Mouse (Mus musculus): ENCODE measurements at regions not wholly inside any gene's neighbourhood (a gene's known extent, or its start where the extent isn't known, plus 50 kb on each side); places are given as distances from the start of the nearest gene placed in this dataset.
"Not testable (repeated sequence)": the region's sequence is repeated elsewhere in the genome, so short reads cannot be mapped to it uniquely, and the experiment has no call there.

DNA sequence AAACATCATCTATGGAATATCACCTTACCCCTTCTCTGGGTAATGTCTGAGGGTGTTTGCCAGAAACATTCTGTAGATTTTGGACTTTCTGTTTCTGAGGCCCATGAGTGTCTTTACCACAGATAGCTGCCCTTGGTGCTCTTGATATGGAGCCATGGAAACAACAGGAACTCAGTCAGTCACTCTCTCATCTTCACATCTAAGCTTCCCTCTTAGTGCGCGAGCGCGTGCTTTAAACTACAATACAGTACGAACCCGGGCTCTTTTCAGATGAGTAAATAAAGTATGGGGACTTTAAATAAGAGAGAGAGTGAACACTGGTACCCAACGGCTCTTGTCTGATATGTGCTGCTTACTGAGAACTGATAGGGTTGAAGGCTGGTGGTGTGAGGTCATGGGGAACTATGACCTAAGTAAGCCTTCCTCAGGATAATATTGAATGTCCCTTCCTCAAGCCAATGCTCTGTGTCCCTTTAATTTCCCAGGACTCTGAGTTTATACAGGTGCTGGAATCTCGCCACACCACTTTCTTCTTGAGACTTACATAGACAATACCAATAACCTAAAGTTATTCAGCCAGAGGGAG lies 284.5 kb upstream of the Stxbp5 start:
- Histone ChIP-seq H3K4me2 (ENCODE audit: low read depth) (no peak overlapping the region), H3K27ac (ENCODE audit: low read depth, low read length) (no peak overlapping the region), H3K9ac (no peak overlapping the region), H3K9me3 (ENCODE audit: low read length) (no peaks in the 10 kb centered on the region), H3K36me3 (ENCODE audit: insufficient read depth) (no peaks in the 10 kb centered on the region), H3K4me3 (ENCODE audit: low read depth, low read length) (no peak overlapping the region), H3K27me3 (ENCODE audit: insufficient read depth, low read length) (no peaks in the 10 kb centered on the region), H3K4me1 (ENCODE audit: insufficient read depth) (no peaks in the 10 kb centered on the region)
- DNase-seq (no peak), ATAC-seq (no peak)
- 92% methylated on average over 8 of the region's 8 CpGs for WGBS
- no peak for TF ChIP-seq CTCF (IDR thresholded peaks at IDR 0.05; ENCODE audit: low read depth)

DNA sequence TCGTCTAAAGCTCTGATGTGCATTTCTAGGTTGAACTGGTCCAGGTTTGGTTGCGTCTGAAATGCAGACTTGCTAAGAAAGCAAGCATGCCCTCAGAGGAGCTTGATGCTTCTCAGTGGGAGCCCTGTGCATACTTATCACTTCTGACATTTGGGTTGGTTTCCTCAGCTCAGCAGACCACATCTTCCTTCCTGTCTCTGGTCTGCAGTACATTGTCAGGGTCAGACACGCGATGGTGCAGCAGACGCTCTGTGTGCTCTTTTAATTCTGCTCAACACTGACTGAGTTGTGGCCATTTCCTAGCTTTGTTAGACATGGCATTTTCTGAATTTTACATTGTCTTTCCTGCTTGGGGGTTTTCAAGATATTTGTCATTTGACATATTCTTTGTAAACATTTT lies 283.5 kb upstream of the Stxbp5 start:
- H3K9me3 ChIP-seq (ENCODE audit: low read length): no peaks in the 10 kb centered on the region
- no peak overlapping the region for H3K27ac ChIP-seq (ENCODE audit: low read depth, low read length)
- no peak for ATAC-seq
- H3K36me3 ChIP-seq (ENCODE audit: insufficient read depth): no peaks in the 10 kb centered on the region
- no peak overlapping the region for H3K4me3 ChIP-seq (ENCODE audit: low read depth, low read length)
- no peak overlapping the region for H3K4me2 ChIP-seq (ENCODE audit: low read depth)
- WGBS: 84% methylated on average over 5 of the region's 5 CpGs
- no peaks in the 10 kb centered on the region for H3K27me3 ChIP-seq (ENCODE audit: insufficient read depth, low read length)
- H3K4me1 ChIP-seq (ENCODE audit: insufficient read depth): no peaks in the 10 kb centered on the region
- H3K9ac ChIP-seq: no peak overlapping the region
- TF ChIP-seq CTCF (IDR thresholded peaks at IDR 0.05; ENCODE audit: low read depth): no peak
- no peak for DNase-seq

GRCm38 (mm10) chr10:10177037-10177436 lies 276.2 kb upstream of the Stxbp5 start:
- H3K4me3 ChIP-seq (ENCODE audit: low read depth, low read length); ATAC-seq; H3K36me3 ChIP-seq (ENCODE audit: insufficient read depth); H3K27ac ChIP-seq (ENCODE audit: low read depth, low read length); H3K4me1 ChIP-seq (ENCODE audit: insufficient read depth); H3K9ac ChIP-seq; H3K9me3 ChIP-seq (ENCODE audit: low read length); DNase-seq; H3K4me2 ChIP-seq (ENCODE audit: low read depth); H3K27me3 ChIP-seq (ENCODE audit: insufficient read depth, low read length): not testable (repeated sequence)
- 81% methylated on average over 3 of the region's 3 CpGs for WGBS

All from forebrain, postnatal 0 days (tissue).